Mouse (Mus musculus) left cerebral cortex, postnatal 10 days (tissue): ENCODE results near the gene Dip2c. TPM values are rescaled to one million over a fixed set of nuclear protein-coding genes. Genes with fewer than 3 reads are reported as not detected.

Experiments used
- DNase-seq, 2 experiments: peaks; one replicate each; pipeline ENCODE4 v3.0.0; 2021 to 2022; ENCODE audit warnings: low spot score in 2 of 2, mixed read lengths in 1 of 2; ENCODE audit errors: extremely low spot score in 1 of 2
- intact Hi-C: fragments of 180-260 bp; cut with DNase I; formaldehyde crosslinking; loops from one replicate; pipeline ENCODE4 v1.15.1; 2025
- total RNA-seq, 2 experiments: library from RNA; stranded (reverse); gene quantifications; 2 replicates each; pipeline ENCODE4 v1.2.3; 2021

Gene Dip2c
- total RNA-seq: 10 to 100 TPM; 73.8 to 76.1 TPM

DNA sequence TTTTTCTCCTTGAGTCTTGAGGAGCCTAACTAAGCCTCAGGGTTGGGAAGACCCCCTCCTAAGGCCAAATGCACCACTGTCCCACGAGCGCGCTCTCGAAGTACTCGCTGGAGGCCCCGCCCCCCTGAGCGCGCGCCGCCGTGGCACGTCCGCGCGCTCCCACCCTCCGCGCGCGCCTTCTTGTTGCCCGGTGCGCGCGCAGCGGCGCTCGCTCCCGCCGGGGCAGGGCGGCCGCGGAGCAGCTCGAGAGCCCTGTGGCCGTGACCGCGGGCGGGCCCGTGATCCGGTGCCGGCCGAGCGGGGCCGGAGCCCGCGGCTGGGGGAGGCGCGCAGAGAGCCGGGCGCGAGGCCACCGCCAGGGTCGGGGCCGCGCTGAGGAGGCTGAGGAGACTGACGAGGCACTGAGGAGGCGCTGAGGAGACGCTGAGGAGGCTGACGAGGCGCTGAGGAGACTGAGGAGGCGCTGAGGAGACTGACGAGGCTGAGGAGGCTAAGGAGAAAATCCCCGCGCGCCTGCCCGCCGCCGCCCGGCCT, at the start of gene Dip2c:
Dip2c (plus strand) TSS at position 207 of the 534 bp plus-strand sequence.
- peak; percentile 59 to 94 for DNase-seq
- intact Hi-C loops: loop anchor here (5.0 to 10.0 kb wide), 2 partner anchors 191 to 278 kb away; no protein-coding TSS in a partner anchor

GRCm38 (mm10) chr13:9227078-9227477, 49.2 kb upstream of the Dip2c start:
- intact Hi-C loops: no loop called here
- DNase-seq: no peak

- intact Hi-C loops: no loop called here
- no peak for DNase-seq
Measured at GRCm38 (mm10) chr13:9237495-9237894, 38.8 kb upstream of the Dip2c start.

DNA sequence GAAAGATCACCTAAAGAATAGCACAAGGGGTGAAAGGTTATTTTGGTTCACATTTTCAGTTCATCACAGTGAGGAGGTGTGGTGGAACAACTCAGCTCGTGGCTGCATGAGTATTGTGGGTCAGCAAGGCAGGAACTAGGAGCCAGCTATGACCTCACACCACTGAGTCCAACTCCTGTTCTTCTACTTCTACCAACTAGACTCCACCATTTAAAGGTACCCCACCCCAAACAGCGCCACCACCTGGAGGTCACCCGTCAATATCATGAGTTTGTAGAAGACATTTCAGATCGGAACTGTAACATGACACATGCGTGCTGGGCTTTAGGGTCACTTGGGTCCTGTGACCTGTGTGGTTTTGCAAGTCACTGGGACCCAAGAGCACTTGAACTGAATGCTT, 37.2 kb upstream of the Dip2c start:
- no peak for DNase-seq
- intact Hi-C loops: no loop called here

DNA sequence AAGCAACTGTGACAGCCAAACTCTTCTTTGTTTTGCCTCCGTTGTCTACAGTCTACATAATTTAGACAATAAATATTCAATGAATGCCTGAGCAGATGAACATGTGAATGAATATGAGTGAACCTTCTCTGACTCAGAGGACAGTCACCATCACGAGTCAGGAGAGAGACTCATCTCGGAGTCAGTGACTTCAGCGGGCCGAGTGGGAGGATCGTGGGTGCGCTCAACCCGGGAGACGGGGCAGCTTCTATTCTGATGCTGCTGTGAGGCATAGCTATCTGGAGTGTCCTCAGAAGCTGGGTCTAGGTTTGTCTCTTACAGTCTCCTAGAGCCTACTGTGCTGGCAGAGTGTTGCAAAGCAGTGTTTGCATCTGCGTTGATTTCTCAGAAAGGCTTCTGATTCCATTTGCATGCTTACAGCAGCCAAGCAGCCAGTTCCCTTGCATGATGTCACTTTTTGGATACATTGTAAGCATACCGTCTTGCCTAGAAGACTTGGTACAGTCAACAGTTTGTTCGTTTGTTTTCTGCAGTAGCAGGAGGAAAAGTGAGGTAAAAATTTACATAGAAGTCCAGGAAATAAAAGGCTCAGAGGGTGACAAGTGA, 36.6 kb upstream of the Dip2c start:
- peak; percentile 40 to 49 for DNase-seq
- intact Hi-C loops: no loop called here

GRCm38 (mm10) chr13:9261748-9262147, 14.6 kb upstream of the Dip2c start:
- intact Hi-C loops: loop anchor here (5.0 kb wide), 1 partner anchor 59 kb away; no protein-coding TSS in a partner anchor
- DNase-seq: no peak

DNA sequence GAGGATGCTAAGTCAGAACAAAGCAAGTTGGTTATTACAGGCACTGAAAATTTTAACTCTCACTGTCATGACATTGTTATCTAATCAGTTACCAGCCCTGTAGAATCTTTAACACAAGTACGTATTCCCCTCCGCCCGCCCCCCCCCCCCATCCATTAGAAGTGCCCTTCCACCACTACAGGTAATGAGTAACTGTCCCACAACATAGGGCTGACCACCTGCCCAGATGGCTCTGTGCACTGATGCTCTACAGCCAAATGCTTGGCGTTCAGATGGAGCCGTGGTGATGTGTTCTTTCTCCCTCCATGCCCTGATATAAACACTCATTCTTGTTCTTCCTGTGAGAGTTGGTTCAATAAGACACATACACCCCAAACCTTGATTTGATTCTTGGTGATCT, 10.8 kb upstream of the Dip2c start:
- intact Hi-C loops: no loop called here
- DNase-seq: no peak

DNA sequence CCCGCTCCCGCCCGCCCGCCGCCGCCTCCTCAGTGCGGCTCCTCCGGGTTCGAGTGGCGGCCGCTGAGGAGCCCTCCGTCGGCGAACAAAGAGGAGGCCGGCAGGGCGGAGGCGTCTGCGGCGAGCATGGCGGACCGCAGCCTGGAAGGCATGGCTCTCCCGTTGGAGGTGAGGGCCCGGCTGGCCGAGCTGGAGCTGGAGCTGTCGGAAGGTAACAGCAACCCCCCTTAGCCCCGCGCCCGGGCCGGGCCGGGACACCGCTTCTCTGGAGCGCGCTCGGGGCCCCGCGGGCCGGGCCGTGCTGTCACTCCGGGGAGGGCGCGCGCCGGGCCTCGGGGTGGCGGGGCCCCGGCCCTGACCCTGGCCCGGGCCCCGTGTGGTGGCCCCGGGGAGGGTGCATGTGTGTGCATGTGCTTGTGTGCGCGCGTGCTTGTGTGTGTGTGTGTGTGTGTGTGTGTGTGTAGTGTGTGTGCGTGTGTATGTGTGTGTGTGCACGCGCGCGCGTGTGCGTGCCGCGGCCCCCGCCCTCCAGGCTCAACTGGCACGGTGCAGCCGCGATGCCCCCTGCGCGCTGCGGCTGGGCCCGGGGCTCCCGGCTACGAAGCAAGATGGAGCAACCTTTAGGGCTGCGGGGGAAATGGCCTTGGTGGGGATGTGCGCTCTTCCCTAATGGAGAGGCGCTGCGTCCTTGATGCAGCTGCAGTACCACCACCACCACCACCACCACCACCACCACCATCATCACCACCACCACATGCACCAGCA, 710 bp downstream of the Dip2c start:
- intact Hi-C loops: loop anchor here (5.0 to 10.0 kb wide), 2 partner anchors 190 to 278 kb away; no protein-coding TSS in a partner anchor
- DNase-seq: peak; percentile 23 to 74

DNA sequence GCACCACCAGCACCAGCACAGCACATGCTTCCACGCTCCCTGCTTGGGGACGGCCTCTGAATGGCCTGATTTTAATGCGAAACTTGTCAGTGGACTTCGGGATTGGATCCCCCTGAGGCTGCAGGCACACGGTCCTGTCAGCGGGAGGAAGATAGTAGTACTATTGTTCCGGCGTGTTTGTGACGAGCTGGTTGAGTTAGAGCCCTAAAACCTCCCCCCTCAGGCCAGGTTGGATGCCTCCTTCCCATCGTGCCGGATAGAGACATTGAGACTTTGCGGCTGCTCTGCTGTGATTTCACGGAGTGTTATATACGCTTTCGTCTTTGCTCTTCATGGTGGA, 1.3 kb downstream of the Dip2c start:
- no peak for DNase-seq
- intact Hi-C loops: loop anchor here (5.0 to 10.0 kb wide), 2 partner anchors 190 to 277 kb away; no protein-coding TSS in a partner anchor

- intact Hi-C loops: loop anchor here (5.0 to 10.0 kb wide), 2 partner anchors 189 to 276 kb away; no protein-coding TSS in a partner anchor
- no peak for DNase-seq
Measured at GRCm38 (mm10) chr13:9278636-9279035, 2.3 kb downstream of the Dip2c start.

DNA sequence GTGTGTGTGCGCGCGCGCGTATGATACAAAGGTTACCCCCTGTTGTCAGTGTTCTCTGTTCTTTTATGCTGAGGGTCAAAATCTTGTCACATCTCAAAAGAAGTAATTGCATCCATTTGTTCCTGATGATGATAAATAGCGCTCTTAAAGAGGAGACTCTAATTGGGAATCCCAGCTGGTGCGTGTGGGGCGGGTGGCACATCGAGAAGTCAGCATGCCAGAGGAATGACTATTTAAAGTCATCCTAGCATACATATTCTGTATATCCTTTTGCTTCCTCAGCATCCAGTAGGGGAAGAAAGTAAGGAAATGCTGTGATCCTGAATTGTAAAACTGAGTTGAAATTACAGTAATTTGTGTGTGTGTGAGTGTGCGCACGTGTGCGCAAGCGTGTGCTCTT, 6.7 kb downstream of the Dip2c start:
- intact Hi-C loops: no loop called here
- DNase-seq: no peak

DNA sequence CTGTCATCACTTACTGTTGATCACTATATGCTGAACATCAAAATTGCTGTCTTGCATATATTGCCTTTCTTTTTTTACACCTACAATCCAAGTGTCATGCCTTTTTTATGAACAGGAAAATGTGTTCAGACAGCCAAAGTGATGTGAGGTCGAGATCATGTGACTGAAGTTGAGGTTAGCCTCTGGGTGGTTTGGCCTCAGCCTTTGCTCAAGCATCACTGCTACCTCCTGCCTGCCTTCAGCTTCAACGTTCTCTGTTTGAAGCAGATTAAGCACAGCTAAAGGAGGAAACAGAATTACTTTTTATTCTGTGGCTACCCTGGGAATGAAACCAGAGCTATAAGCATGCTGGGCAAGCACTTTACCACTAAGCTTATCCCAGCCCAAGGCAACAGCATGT, 13.6 kb downstream of the Dip2c start:
- intact Hi-C loops: no loop called here
- no peak for DNase-seq

- intact Hi-C loops: no loop called here
- no peak for DNase-seq
Measured at GRCm38 (mm10) chr13:9296285-9296684, 20.0 kb downstream of the Dip2c start.

DNA sequence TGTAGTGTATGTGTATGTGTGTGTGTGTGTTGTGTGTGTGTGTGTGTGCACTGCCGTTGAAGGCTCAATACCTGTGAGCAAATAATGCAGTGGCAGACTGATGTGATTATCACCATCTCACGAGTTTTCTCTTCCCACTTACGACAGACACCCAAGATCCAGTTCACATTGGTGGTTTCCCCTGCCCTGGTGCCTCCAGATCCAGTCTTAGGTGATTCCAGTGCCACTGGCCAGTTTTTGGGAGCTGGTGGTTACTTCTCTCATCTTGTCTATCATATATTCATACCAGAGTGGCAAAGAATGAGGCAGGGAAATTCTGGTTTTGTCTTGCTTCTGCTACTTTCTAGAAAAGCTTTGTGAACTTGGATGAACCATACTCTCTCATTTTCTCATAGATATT, 20.9 kb downstream of the Dip2c start:
- intact Hi-C loops: no loop called here
- no peak for DNase-seq

DNA sequence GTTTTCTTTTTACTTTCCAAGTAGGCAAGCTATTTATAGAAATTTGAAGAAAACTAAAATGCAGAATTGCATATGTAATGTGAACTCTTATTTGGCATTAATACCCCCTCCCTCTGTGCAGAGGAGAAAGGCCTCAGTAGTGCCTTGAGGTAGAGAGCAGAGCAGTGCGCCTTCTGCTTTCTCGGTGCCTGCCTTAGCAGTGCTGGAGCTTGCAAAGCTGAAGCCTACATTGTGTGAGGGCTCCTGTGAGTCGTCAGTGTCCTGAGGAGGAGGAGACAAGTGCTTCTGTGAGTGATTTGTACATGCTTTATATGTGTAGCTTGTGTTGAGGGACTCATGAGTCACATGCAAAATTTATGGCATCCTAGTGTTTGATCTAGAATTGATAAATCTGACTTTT, 21.4 kb downstream of the Dip2c start:
- intact Hi-C loops: no loop called here
- DNase-seq: no peak

DNA sequence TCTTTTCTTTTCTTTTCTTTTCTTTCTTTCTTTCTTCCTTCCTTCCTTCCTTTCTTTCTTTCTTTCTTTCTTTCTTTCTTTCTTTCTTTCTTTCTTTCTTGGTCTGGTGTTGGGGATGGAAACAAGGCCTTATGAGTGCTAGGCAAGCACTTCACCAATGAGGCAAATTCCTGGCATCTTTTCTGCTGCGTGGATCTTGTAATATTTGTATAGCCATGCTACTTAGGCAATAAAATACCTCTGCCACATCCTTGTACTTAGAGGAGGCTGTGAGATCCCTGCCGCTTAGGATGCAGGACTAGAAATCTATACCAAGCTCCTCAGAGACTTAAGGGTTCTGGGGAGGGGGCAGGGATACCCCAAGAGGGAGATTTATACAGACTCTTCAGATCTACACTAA, 23.3 kb downstream of the Dip2c start:
- DNase-seq: no peak
- intact Hi-C loops: no loop called here

- intact Hi-C loops: no loop called here
- no peak for DNase-seq
Measured at GRCm38 (mm10) chr13:9308863-9309262, 32.5 kb downstream of the Dip2c start.

DNA sequence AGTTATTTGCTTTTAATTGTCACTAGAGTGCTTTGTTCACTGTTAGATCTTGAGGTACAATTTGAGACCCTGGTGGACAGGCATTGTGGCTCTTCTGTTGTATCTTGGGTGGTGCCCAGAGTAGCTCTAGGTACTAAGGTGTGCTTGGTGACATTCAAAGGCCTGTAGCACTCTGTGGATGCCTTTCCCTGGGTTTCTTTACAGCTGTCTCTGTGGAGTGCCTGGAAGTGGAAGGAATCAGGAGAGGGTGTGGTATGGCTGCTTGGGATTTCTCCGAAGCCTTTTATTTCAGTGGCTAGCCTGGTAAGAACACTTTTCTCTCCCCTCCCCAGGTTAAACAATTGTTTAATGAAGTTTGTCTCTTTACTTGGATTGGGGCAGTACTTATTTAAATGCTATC, 34.5 kb downstream of the Dip2c start:
- no peak for DNase-seq
- intact Hi-C loops: no loop called here

DNA sequence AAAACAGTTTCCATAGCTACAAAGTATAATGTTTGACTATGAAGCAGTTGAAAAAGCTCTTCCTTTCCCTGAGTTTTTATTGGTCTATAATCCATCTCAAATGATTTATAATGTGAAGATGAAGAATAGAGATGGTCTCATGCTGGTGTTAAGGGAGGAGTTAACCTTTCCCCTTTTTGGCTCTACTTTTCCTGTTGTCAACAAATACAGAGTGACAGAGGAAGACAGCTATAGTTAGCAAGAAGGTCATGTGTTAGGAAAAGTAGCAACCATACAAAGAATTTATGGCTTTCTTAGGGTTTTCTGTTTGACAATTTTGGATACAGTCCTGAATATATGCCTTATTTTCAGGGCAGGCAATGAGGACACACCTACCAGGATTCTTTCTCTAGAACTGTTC, 36.6 kb downstream of the Dip2c start:
- DNase-seq: no peak
- intact Hi-C loops: no loop called here

- intact Hi-C loops: no loop called here
- peak in 1 of 2 experiments; percentile 31 for DNase-seq
Measured at GRCm38 (mm10) chr13:9314099-9314712, 37.9 kb downstream of the Dip2c start.
